Mouse (Mus musculus) liver, adult 2 months (tissue): Measurements from ENCODE around the gene Smurf2. TPM values are rescaled to one million over a fixed set of nuclear protein-coding genes. Genes with fewer than 3 reads are reported as not detected.

Experiments
- DNase-seq: peaks from one replicate; pipeline ENCODE4 v3.0.0-alpha.2; 2011; ENCODE audit warnings: low read depth, low spot score; ENCODE audit errors: extremely low read depth
- H3K27ac ChIP-seq: fragments of 200-500 bp; replicated peaks from 2 replicates; pipeline ENCODE4 v1.5.1; 2012; ENCODE audit warnings: low read depth, mild to moderate bottlenecking, control low read depth, inconsistent platforms, low read length; ENCODE audit not compliant: insufficient read depth
- H3K27me3 ChIP-seq: fragments of 200-500 bp; 2 replicates; pipeline ENCODE4 v1.6.1; 2012; ENCODE audit warnings: mild to moderate bottlenecking, moderate library complexity, low read length, inconsistent platforms; ENCODE audit not compliant: control insufficient read depth, insufficient read depth
- H3K36me3 ChIP-seq: fragments of 200-500 bp; 2 replicates; pipeline ENCODE4 v1.6.1; 2012; ENCODE audit warnings: low read length, inconsistent platforms; ENCODE audit not compliant: control insufficient read depth, insufficient read depth
- H3K4me1 ChIP-seq: fragments of 200-500 bp; 2 replicates; pipeline ENCODE4 v1.6.1; 2011; ENCODE audit warnings: low read length; ENCODE audit not compliant: control insufficient read depth, insufficient read depth
- H3K4me3 ChIP-seq: fragments of 200-500 bp; 2 replicates; pipeline ENCODE4 v1.5.1; 2011; ENCODE audit warnings: low read depth, mild to moderate bottlenecking, control low read depth, low read length, moderate library complexity; ENCODE audit not compliant: insufficient read depth
- H3K79me2 ChIP-seq: fragments of 200-500 bp; 2 replicates; pipeline ENCODE4 v1.6.1; 2012; ENCODE audit warnings: inconsistent platforms, mild to moderate bottlenecking, low read length, moderate library complexity; ENCODE audit not compliant: control insufficient read depth, insufficient read depth
- H3K9ac ChIP-seq: fragments of 200-500 bp; 2 replicates; pipeline ENCODE4 v1.6.1; 2012; ENCODE audit warnings: low read depth, mild to moderate bottlenecking, control low read depth, inconsistent platforms, low read length
- CTCF ChIP-seq: fragments of 200-500 bp; IDR thresholded peaks from 2 replicates; pipeline ENCODE4 v1.5.1; 2011; ENCODE audit warnings: low read depth, low read length, control low read depth
- POLR2A ChIP-seq: fragments of 200-500 bp; IDR thresholded peaks from 2 replicates; pipeline ENCODE4 v1.6.1; 2011; ENCODE audit warnings: low read length, control low read depth; ENCODE audit not compliant: insufficient read depth; ENCODE audit errors: extremely low read depth
- WGBS: fragments of 180-500 bp; shearing (Covaris S2); methylation state at CpG from one replicate; pipeline ENCODE4 v1.1.7; 2018; 5-methylcytosine and 5-hydroxymethylcytosine counted together
- polyA plus RNA-seq: library from polyadenylated mRNA; depleted of rRNA; stranded (reverse); fragments of >200 nt; gene quantifications from 2 replicates; pipeline ENCODE4 v1.2.3, GENCODE M21; 2012; rRNA removed
- total RNA-seq: library from RNA; depleted of rRNA; stranded (reverse); fragments of >200 nt; gene quantifications from 2 replicates; pipeline ENCODE4 v1.2.3, GENCODE M21; 2014; rRNA removed

The Smurf2 gene
- total and polyA plus RNA-seq, 2 experiments: 7.2 to 29.9 TPM

GRCm38 (mm10) chr11:106778589-106779387 is 141.7 kb downstream of the Smurf2 start:
- Histone ChIP-seq H3K9ac (peak overlapping the region; percentile 97), H3K27me3 (no peaks in the 10 kb centered on the region), H3K36me3 (peaks cover 60% of the 10 kb centered on the region), H3K4me3 (peak overlapping the region; percentile 85), H3K79me2 (no peaks in the 10 kb centered on the region; the same call in 1 of the 2 replicates), H3K4me1 (peaks cover 13% of the 10 kb centered on the region), H3K27ac (peak overlapping the region; percentile 94)
- WGBS: under 1% methylated on average over 39 of the region's 39 CpGs
- no peak for TF ChIP-seq POLR2A
- no peak for TF ChIP-seq CTCF
- no peak for DNase-seq

DNA sequence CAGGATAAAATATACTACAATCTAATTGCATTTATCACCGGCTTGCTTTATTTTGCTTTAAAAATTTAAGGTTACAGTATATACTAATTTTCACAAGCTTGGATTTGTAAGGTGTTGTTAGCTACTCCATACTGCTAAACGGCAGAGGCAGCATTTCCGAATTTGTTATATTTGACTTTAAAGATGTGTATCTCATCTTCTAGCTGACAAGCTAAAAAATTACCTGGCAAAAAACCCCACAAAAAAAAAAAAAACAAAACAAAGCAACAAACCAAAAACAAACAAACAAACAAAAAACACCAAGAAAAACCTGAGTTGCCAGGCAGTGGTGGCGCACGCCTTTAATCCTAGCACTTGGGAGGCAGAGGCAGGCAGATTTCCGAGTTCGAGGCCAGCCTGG is 142.4 kb downstream of the Smurf2 start:
- 42% methylated on average over 7 of the region's 7 CpGs for WGBS
- Histone ChIP-seq H3K4me3 (peak overlapping the region; percentile 47), H3K9ac (no peak overlapping the region), H3K79me2 (no peaks in the 10 kb centered on the region; the same call in 1 of the 2 replicates), H3K27ac (0 out of 2 replicates have a peak overlapping the region, but pooled peaks have one; percentile 11), H3K27me3 (no peaks in the 10 kb centered on the region), H3K36me3 (peaks cover 60% of the 10 kb centered on the region), H3K4me1 (peaks cover 10% of the 10 kb centered on the region)
- no peak for DNase-seq
- TF ChIP-seq CTCF: no peak

DNA sequence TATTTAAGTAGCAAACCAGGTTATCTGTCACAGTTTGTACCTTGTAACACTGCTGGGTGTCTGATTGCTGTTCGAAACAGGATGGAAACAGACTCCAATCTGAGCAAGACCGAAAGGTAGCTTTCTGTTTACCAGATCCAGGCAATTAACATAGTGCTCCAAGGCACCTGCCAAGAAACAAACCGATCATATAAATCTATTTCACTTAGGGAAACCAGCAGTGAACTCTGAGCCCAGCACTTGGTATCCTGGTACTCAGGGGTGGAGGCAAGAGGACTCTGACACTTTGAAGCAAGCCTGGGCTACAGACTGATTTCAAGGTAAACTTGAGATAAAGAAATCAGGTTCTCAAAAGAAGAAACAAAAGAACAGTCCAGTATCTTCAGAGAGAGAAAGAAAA is 143.1 kb downstream of the Smurf2 start:
- Histone ChIP-seq H3K27me3 (no peaks in the 10 kb centered on the region), H3K4me3 (peak overlapping the region; percentile 42), H3K36me3 (peaks cover 60% of the 10 kb centered on the region), H3K4me1 (peaks cover 9% of the 10 kb centered on the region), H3K27ac (peak overlapping the region; percentile 95), H3K9ac (peak overlapping the region; percentile 60), H3K79me2 (no peaks in the 10 kb centered on the region)
- 30% methylated on average over 3 of the region's 3 CpGs for WGBS
- DNase-seq: peak; percentile 85
- TF ChIP-seq CTCF (no peak), POLR2A (no peak)

GRCm38 (mm10) chr11:106776960-106777359 is 143.6 kb downstream of the Smurf2 start:
- H3K27ac ChIP-seq: peak overlapping the region; percentile 81
- TF ChIP-seq POLR2A: no peak
- no peak for TF ChIP-seq CTCF
- H3K27me3 ChIP-seq: no peaks in the 10 kb centered on the region
- peak overlapping the region; percentile 42; the same call in 1 of the 2 replicates for H3K4me3 ChIP-seq
- H3K36me3 ChIP-seq: peaks cover 60% of the 10 kb centered on the region
- WGBS: 22% methylated on average over 4 of the region's 4 CpGs
- no peaks in the 10 kb centered on the region for H3K79me2 ChIP-seq
- no peak overlapping the region; the same call in 1 of the 2 replicates for H3K9ac ChIP-seq
- H3K4me1 ChIP-seq: peaks cover 9% of the 10 kb centered on the region
- DNase-seq: peak; percentile 92

- no peak overlapping the region for H3K9ac ChIP-seq
- peaks cover 5% of the 10 kb centered on the region for H3K4me1 ChIP-seq
- H3K79me2 ChIP-seq: no peaks in the 10 kb centered on the region
- H3K27me3 ChIP-seq: no peaks in the 10 kb centered on the region
- 93% methylated on average over 9 of the region's 9 CpGs for WGBS
- no peak for DNase-seq
- no peak overlapping the region for H3K4me3 ChIP-seq
- TF ChIP-seq CTCF (no peak), POLR2A (no peak)
- H3K36me3 ChIP-seq: peaks cover 75% of the 10 kb centered on the region
- H3K27ac ChIP-seq: no peak overlapping the region
Measured at GRCm38 (mm10) chr11:106773061-106773460, 147.5 kb downstream of the Smurf2 start.

GRCm38 (mm10) chr11:106770195-106770974 is 150.1 kb downstream of the Smurf2 start:
- Histone ChIP-seq H3K79me2 (no peaks in the 10 kb centered on the region), H3K27me3 (no peaks in the 10 kb centered on the region), H3K9ac (no peak overlapping the region), H3K4me3 (no peak overlapping the region), H3K36me3 (peaks cover 82% of the 10 kb centered on the region), H3K4me1 (no peaks in the 10 kb centered on the region), H3K27ac (no peak overlapping the region)
- WGBS: 93% methylated on average over 9 of the region's 9 CpGs
- TF ChIP-seq POLR2A: no peak
- TF ChIP-seq CTCF: peak; percentile 46; the same call in 1 of the 2 replicates
- no peak for DNase-seq

Other genes starting within 250 kb of the Smurf2 start
- gene Pecam1, start 170.1 kb downstream of the Smurf2 start, total RNA-seq: 14.6 and 16.7 TPM in 2 replicates
- gene Pecam1, start 170.1 kb downstream of the Smurf2 start, polyA plus RNA-seq: 5.0 and 5.4 TPM in 2 replicates
- 0.37 and 1.1 TPM in 2 replicates for gene Milr1, start 169.5 kb downstream of the Smurf2 start, total RNA-seq
- 0.10 TPM in 2 replicates for gene Milr1, start 169.5 kb downstream of the Smurf2 start, polyA plus RNA-seq
- gene Polg2, start 141.2 kb downstream of the Smurf2 start, total RNA-seq: 12.6 and 13.0 TPM in 2 replicates
- 5.8 and 6.4 TPM in 2 replicates for gene Polg2, start 141.2 kb downstream of the Smurf2 start, polyA plus RNA-seq
- gene Ddx5, start 131.5 kb downstream of the Smurf2 start, total RNA-seq: 218 and 224 TPM in 2 replicates
- gene Ddx5, start 131.5 kb downstream of the Smurf2 start, polyA plus RNA-seq: 273 and 389 TPM in 2 replicates
- gene Cep95, start 131.5 kb downstream of the Smurf2 start, total RNA-seq: 5.8 and 8.4 TPM in 2 replicates
- gene Cep95, start 131.5 kb downstream of the Smurf2 start, polyA plus RNA-seq: 0.96 and 1.2 TPM in 2 replicates
- gene Kpna2, start 78.8 kb upstream of the Smurf2 start, total RNA-seq: 28.0 and 32.2 TPM in 2 replicates
- 17.0 and 20.9 TPM in 2 replicates for gene Kpna2, start 78.8 kb upstream of the Smurf2 start, polyA plus RNA-seq
- 3.0 and 3.5 TPM in 2 replicates for gene 1810010H24Rik, start 105.0 kb upstream of the Smurf2 start, total RNA-seq
- gene 1810010H24Rik, start 105.0 kb upstream of the Smurf2 start, polyA plus RNA-seq: 2.8 and 3.4 TPM in 2 replicates
- 15.0 and 16.2 TPM in 2 replicates for gene Bptf, start 211.4 kb upstream of the Smurf2 start, total RNA-seq
- 5.6 and 7.6 TPM in 2 replicates for gene Bptf, start 211.4 kb upstream of the Smurf2 start, polyA plus RNA-seq